Mouse (Mus musculus) neural tube, embryonic 11.5 days (tissue): ENCODE data around the gene Nupr1. TPM values are rescaled to one million over a fixed set of nuclear protein-coding genes. Genes with fewer than 3 reads are reported as not detected.

Experiments
- ATAC-seq: fragments of 200-750 bp; cut with Nextera tagmentation; 2 replicates; pipeline ENCODE4 v1.8.0; 2017; ENCODE audit warnings: moderate number of reproducible peaks, mild to moderate bottlenecking, moderate TSS enrichment, moderate library complexity; ENCODE audit not compliant: insufficient read depth, low FRiP score, low TSS enrichment
- DNase-seq: peaks from one replicate; pipeline ENCODE4 v3.0.0-alpha.2; 2015; ENCODE audit warnings: low spot score
- H3K27ac ChIP-seq: fragments of 300-500 bp; sonication (generic); 2 replicates; pipeline ENCODE4 v1.5.1; 2014; ENCODE audit warnings: low read depth, mild to moderate bottlenecking, low read length
- H3K27me3 ChIP-seq: fragments of 300-500 bp; sonication (generic); 2 replicates; pipeline ENCODE4 v1.6.1; 2014; ENCODE audit warnings: mild to moderate bottlenecking, low read length, mixed read lengths; ENCODE audit not compliant: control insufficient read depth, insufficient read depth
- H3K36me3 ChIP-seq: fragments of 300-500 bp; sonication (generic); 2 replicates; pipeline ENCODE4 v1.6.1; 2014; ENCODE audit warnings: mild to moderate bottlenecking, low read length, moderate library complexity, mixed read lengths; ENCODE audit not compliant: control insufficient read depth, insufficient read depth
- H3K4me1 ChIP-seq: fragments of 300-500 bp; sonication (generic); 2 replicates; pipeline ENCODE4 v1.6.1; 2014; ENCODE audit warnings: low read length, mixed read lengths; ENCODE audit not compliant: control insufficient read depth, insufficient read depth
- H3K4me2 ChIP-seq: fragments of 300-500 bp; sonication (generic); 2 replicates; pipeline ENCODE4 v1.6.1; 2014; ENCODE audit warnings: low read depth, mild to moderate bottlenecking, moderate library complexity
- H3K4me3 ChIP-seq: fragments of 300-500 bp; sonication (generic); 2 replicates; pipeline ENCODE4 v1.5.1; 2014; ENCODE audit warnings: low read depth, low read length
- H3K9ac ChIP-seq: fragments of 300-500 bp; sonication (generic); 2 replicates; pipeline ENCODE4 v1.6.1; 2014; ENCODE audit warnings: mild to moderate bottlenecking, low read length
- H3K9me3 ChIP-seq: fragments of 300-500 bp; sonication (generic); 2 replicates; pipeline ENCODE4 v1.6.1; 2016; ENCODE audit warnings: low read length; ENCODE audit not compliant: control insufficient read depth
- WGBS: fragments of 180-500 bp; shearing (Covaris S2); extraction: QIAGEN DNeasy Blood & Tissue Kit; methylation state at CpG from one replicate; pipeline ENCODE4 v1.1.7; 2014; 5-methylcytosine and 5-hydroxymethylcytosine counted together
- polyA plus RNA-seq: library from polyadenylated mRNA; unstranded; fragments of >200 nt; fragmentation: Nextera tagmentation; extraction: Ambion mirVana; gene quantifications from 2 replicates; pipeline ENCODE4 v1.2.1, GENCODE M21; 2014

The Nupr1 gene
- polyA plus RNA-seq: 1.1 and 1.4 TPM in 2 replicates

- H3K4me1 ChIP-seq: no peaks in the 10 kb centered on the region
- no peak for DNase-seq
- no peaks in the 10 kb centered on the region for H3K36me3 ChIP-seq
- no peaks in the 10 kb centered on the region for H3K27me3 ChIP-seq
- no peak for ATAC-seq
- no peak within 1 kb of the TSS for H3K4me3 ChIP-seq
- H3K9ac ChIP-seq: no peak within 1 kb of the TSS
- 94% methylated on average over 4 of the region's 4 CpGs for WGBS
- no peak within 1 kb of the TSS for H3K4me2 ChIP-seq
- H3K9me3 ChIP-seq: no peaks in the 10 kb centered on the region
- no peak within 1 kb of the TSS for H3K27ac ChIP-seq
Measured at GRCm38 (mm10) chr7:126630824-126631518, at the start of gene Nupr1. Gene Nupr1, minus strand, starts transcription at chr7:126630861.

DNA sequence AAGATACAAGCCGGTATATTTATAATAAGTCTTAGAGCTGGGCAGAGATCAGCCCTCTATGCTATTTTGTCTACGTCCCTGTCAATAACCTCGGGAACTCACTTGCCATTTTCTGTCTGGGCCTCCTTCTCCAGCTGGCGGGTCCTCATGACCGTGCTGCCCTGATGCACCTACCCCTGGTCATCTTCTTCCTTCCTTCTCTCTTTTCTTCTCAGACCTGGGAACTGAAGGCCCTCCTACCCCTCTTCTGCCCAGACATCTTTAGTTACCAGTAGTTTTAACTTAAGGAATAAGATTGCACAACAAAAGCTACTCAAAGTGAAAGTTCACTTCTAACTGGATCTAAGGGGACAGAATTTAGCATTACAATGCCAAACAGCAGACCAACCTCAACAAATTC lies 49.0 kb upstream of the Nupr1 start:
- DNase-seq: no peak
- Histone ChIP-seq H3K27ac (no peak overlapping the region), H3K4me1 (no peaks in the 10 kb centered on the region), H3K4me2 (no peak overlapping the region), H3K9me3 (no peaks in the 10 kb centered on the region), H3K36me3 (no peaks in the 10 kb centered on the region; the same call in 1 of the 2 replicates), H3K9ac (no peak overlapping the region), H3K4me3 (no peak overlapping the region), H3K27me3 (no peaks in the 10 kb centered on the region)
- 91% methylated on average over 5 of the region's 5 CpGs for WGBS
- no peak for ATAC-seq

- 83% methylated on average over 8 of the region's 8 CpGs for WGBS
- Histone ChIP-seq H3K9ac (no peak overlapping the region), H3K27ac (no peak overlapping the region), H3K4me1 (no peaks in the 10 kb centered on the region), H3K36me3 (no peaks in the 10 kb centered on the region; the same call in 1 of the 2 replicates), H3K9me3 (no peaks in the 10 kb centered on the region), H3K27me3 (no peaks in the 10 kb centered on the region), H3K4me2 (no peak overlapping the region), H3K4me3 (no peak overlapping the region)
- DNase-seq (no peak), ATAC-seq (no peak)
Measured at GRCm38 (mm10) chr7:126678545-126679341, 48.1 kb upstream of the Nupr1 start.

GRCm38 (mm10) chr7:126676631-126677220 lies 46.1 kb upstream of the Nupr1 start:
- no peak for ATAC-seq
- H3K27ac ChIP-seq: no peak overlapping the region
- WGBS: 75% methylated on average over 4 of the region's 4 CpGs
- no peaks in the 10 kb centered on the region for H3K9me3 ChIP-seq
- H3K27me3 ChIP-seq: no peaks in the 10 kb centered on the region
- DNase-seq: no peak
- no peak overlapping the region for H3K9ac ChIP-seq
- no peaks in the 10 kb centered on the region for H3K4me1 ChIP-seq
- no peak overlapping the region for H3K4me3 ChIP-seq
- H3K36me3 ChIP-seq: peaks cover 6% of the 10 kb centered on the region; the same call in 1 of the 2 replicates
- no peak overlapping the region for H3K4me2 ChIP-seq

- ATAC-seq (no peak), DNase-seq (no peak)
- H3K4me1 ChIP-seq: no peaks in the 10 kb centered on the region
- H3K27ac ChIP-seq: no peak within 1 kb of the TSS
- H3K4me2 ChIP-seq: no peak within 1 kb of the TSS
- no peak within 1 kb of the TSS for H3K4me3 ChIP-seq
- H3K9ac ChIP-seq: no peak within 1 kb of the TSS
- H3K9me3 ChIP-seq: no peaks in the 10 kb centered on the region
- H3K36me3 ChIP-seq: peaks cover 8% of the 10 kb centered on the region; the same call in 1 of the 2 replicates
- H3K27me3 ChIP-seq: no peaks in the 10 kb centered on the region
- WGBS: 80% methylated on average over 1 of the region's 1 CpGs
Measured at GRCm38 (mm10) chr7:126676207-126676606, 45.5 kb upstream of the Nupr1 start, which contains the start of gene Sult1a1. Gene Sult1a1, minus strand, starts transcription at chr7:126676432.

DNA sequence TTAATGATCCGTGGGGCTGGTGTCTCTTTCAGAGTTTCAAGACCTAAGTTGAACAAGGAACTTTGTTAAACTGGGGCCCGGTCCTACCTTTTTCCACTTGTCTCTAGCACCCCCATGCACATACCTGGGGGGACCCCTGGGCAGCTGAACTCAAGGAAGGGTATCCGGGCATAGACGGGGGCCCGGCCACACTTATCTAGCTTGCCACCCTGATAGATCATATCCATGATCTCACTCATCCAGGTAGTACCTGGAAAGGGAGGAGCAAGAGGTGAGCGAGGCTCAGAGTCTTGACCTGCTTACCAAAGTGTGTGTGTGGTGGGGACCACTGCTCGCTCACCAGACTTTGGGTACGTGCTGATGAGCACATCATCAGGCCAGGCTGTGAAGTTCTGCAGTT lies 44.4 kb upstream of the Nupr1 start:
- ATAC-seq (no peak), DNase-seq (no peak)
- H3K27me3 ChIP-seq: no peaks in the 10 kb centered on the region
- H3K4me3 ChIP-seq: no peak overlapping the region
- no peaks in the 10 kb centered on the region for H3K4me1 ChIP-seq
- WGBS: 94% methylated on average over 8 of the region's 8 CpGs
- H3K9ac ChIP-seq: no peak overlapping the region
- H3K4me2 ChIP-seq: no peak overlapping the region
- peaks cover 8% of the 10 kb centered on the region; the same call in 1 of the 2 replicates for H3K36me3 ChIP-seq
- no peaks in the 10 kb centered on the region for H3K9me3 ChIP-seq
- no peak overlapping the region for H3K27ac ChIP-seq

GRCm38 (mm10) chr7:126672111-126672510 lies 41.5 kb upstream of the Nupr1 start:
- H3K27ac ChIP-seq: no peak overlapping the region
- WGBS: 92% methylated on average over 9 of the region's 9 CpGs

GRCm38 (mm10) chr7:126670152-126670551 lies 39.5 kb upstream of the Nupr1 start:
- Histone ChIP-seq H3K4me2 (no peak overlapping the region), H3K9me3 (no peaks in the 10 kb centered on the region), H3K36me3 (peaks cover 8% of the 10 kb centered on the region; the same call in 1 of the 2 replicates), H3K27ac (no peak overlapping the region), H3K4me1 (no peaks in the 10 kb centered on the region), H3K9ac (no peak overlapping the region), H3K4me3 (no peak overlapping the region), H3K27me3 (no peaks in the 10 kb centered on the region)
- DNase-seq (no peak), ATAC-seq (no peak)
- 92% methylated on average over 3 of the region's 3 CpGs for WGBS

More at GRCm38 (mm10) chr7:126672111-126672510, 41.5 kb upstream of the Nupr1 start:
- Histone ChIP-seq H3K4me3 (no peak overlapping the region), H3K4me1 (no peaks in the 10 kb centered on the region), H3K9ac (no peak overlapping the region), H3K4me2 (no peak overlapping the region), H3K27me3 (no peaks in the 10 kb centered on the region), H3K9me3 (no peaks in the 10 kb centered on the region), H3K36me3 (peaks cover 8% of the 10 kb centered on the region; the same call in 1 of the 2 replicates)
- DNase-seq (no peak), ATAC-seq (no peak)
